Mouse (Mus musculus): ENCODE data around the gene Gm13212. TPM values are rescaled to one million over a fixed set of nuclear protein-coding genes. Genes with fewer than 3 reads are reported as not detected.
"Not testable (repeated sequence)": the region's sequence is repeated elsewhere in the genome, so short reads cannot be mapped to it uniquely, and the experiment has no call there.

Gene Gm13212
- polyA plus RNA-seq (2012) = 0.01 TPM in 1 of 2 replicates, not detected in the other

DNA sequence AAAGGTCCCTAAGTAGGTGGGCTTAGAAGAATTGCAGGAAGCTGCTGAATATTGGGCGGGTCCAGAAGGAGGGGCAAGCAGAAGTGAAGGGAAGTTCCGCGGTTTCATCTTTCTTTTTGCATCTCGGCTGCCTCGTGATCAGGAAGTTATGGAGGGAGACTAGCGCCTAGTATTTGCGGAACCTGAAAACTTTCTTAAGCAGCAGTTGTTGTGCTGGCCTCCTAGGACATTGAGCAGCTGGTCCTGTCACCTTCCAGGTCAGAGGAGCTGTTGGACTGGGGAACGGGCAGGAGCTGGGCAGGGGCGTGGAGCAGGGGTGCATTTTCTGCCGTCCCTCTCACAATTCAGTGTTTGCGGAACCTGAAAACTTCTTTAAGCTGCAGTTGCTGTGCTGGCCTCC, at the start of gene Gm13212:
TSS of gene Gm13212 (plus strand) at position 89 of the 400 bp plus-strand sequence.
- not testable (repeated sequence) for H3K27me3 ChIP-seq (ENCODE audit: control insufficient read depth); H3K36me3 ChIP-seq (ENCODE audit: control insufficient read depth); H3K9me3 ChIP-seq (ENCODE audit: control insufficient read depth, low read length); H3K4me1 ChIP-seq (ENCODE audit: control insufficient read depth)
- peak within 1 kb of the TSS; percentile 56 for H3K4me3 ChIP-seq (replicated peaks)

DNA sequence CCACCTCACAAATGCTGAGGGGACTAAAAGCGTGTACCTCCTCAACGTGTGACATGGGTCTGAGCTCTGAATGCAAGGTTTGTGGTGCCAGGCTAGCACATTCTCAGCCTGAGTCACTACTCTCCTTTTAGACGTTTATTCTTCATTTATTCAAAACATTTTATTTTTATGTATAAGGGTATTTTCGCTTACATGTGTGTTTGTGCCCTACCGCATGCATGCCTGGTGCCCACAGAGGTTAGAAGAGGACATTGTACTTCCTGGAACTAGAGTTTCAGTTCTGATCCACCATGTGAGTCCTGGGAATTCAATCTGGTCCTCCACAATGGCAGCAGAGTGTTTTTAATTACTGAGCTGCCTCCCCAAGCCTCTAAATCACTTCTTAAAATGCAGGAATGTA, 41.1 kb upstream of the Gm13212 start:
- H3K9me3 ChIP-seq (ENCODE audit: control insufficient read depth, low read length) = peaks cover 27% of the 10 kb centered on the region
- not testable (repeated sequence) for H3K4me3 ChIP-seq (replicated peaks); H3K36me3 ChIP-seq (ENCODE audit: control insufficient read depth); H3K27me3 ChIP-seq (ENCODE audit: control insufficient read depth); H3K4me1 ChIP-seq (ENCODE audit: control insufficient read depth)

DNA sequence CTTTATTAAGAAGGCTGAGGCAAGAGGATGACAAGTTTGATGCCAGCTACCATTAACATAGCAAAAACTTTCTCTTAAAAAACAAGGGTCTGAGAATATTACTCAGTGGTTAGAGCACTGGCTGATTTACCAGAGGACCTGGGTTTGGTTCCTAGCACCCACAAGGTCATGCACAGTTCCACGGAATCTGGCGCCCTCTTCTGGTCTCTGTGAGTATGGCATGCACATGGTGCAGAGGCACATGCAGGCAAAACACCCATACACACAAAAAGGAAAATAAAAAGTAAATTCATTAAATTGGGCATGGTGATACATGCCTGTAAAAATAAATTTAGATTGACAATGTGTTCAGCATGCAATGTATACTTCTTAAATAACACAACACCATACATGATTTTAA, 39.9 kb upstream of the Gm13212 start:
- H3K4me1 ChIP-seq (ENCODE audit: control insufficient read depth); H3K4me3 ChIP-seq (replicated peaks); H3K36me3 ChIP-seq (ENCODE audit: control insufficient read depth); H3K27me3 ChIP-seq (ENCODE audit: control insufficient read depth): not testable (repeated sequence)
- peaks cover 35% of the 10 kb centered on the region for H3K9me3 ChIP-seq (ENCODE audit: control insufficient read depth, low read length)

DNA sequence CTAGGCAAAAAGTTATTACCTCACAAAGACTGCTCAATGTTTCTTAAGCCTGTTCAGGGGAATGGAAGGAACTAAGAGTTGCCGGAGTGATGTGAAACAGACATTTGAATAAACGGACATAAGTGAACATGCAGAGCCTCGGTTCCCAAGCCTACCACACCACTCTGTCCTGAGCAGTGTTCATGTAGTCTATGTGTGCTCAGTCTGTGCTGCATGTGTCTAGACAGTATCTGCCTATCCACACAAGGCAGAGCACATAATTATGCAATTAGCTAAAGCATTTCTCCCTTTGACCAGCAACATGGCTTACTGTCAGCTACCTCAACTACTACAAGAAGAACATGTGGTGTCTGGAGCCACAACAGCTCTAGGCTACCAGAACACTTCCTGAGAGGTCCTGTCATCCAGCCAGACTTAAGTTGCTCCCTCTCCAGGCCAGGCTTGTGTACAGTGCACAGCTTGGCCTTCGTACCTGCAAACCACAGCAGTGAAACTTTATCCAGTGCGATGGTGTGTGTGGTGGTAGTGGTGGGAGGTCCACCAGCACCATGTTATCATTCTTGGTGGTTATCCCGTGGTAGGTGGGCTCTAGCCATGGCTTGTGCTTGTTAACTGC, 39.1 kb upstream of the Gm13212 start:
- not testable (repeated sequence) for H3K27me3 ChIP-seq (ENCODE audit: control insufficient read depth); H3K4me3 ChIP-seq (replicated peaks); H3K36me3 ChIP-seq (ENCODE audit: control insufficient read depth); H3K4me1 ChIP-seq (ENCODE audit: control insufficient read depth)
- H3K9me3 ChIP-seq (ENCODE audit: control insufficient read depth, low read length) = peaks cover 35% of the 10 kb centered on the region

DNA sequence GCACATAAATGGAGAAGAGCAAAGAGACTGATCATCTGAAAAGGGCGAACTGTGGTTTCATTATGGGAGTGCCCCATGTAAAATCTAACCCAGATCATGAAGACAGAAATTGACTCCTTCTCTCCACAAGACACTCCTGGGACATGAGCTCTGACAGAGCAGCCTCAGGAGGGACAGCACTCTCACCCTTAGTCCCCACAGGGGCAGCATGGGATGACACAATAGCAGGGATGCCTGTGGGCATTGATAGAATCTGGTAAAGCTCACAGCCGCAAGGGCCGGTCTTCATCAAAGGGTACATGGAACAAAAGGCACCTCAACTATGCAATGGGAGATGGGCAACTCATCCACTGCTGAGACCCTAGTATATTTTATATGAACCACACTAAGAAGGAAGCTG, 38.5 kb upstream of the Gm13212 start:
- H3K4me3 ChIP-seq (replicated peaks); H3K36me3 ChIP-seq (ENCODE audit: control insufficient read depth); H3K27me3 ChIP-seq (ENCODE audit: control insufficient read depth); H3K4me1 ChIP-seq (ENCODE audit: control insufficient read depth): not testable (repeated sequence)
- H3K9me3 ChIP-seq (ENCODE audit: control insufficient read depth, low read length) = peaks cover 38% of the 10 kb centered on the region

DNA sequence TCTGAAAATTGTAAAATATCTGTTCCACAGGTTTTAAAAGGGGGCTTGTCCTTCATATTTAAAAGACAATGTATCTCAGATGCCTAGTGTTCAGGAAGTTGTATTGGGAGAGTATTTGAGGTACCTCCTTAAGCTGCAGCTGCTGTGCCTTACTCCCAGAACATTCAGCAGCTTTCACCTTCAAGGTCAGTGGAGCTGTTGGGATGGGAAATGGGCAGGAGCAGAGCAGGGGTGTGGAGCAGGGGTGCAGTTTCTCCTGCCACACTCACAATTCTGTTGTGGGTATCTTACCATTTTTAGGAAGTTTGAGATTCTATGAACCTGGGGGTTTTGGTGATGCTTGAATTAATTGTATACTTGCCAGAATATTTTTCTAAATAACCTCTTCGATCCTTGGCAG, 28.3 kb upstream of the Gm13212 start:
- no peaks in the 10 kb centered on the region for H3K36me3 ChIP-seq (ENCODE audit: control insufficient read depth)
- H3K9me3 ChIP-seq (ENCODE audit: control insufficient read depth, low read length) = peaks cover 43% of the 10 kb centered on the region
- no peaks in the 10 kb centered on the region for H3K27me3 ChIP-seq (ENCODE audit: control insufficient read depth)
- H3K4me1 ChIP-seq (ENCODE audit: control insufficient read depth) = no peaks in the 10 kb centered on the region
- TF ChIP-seq TAL1 (IDR thresholded peaks at IDR 0.05; ENCODE audit: low read length) (no peak), GATA1 (IDR thresholded peaks at IDR 0.05; ENCODE audit: low read length) (no peak)
- no peak overlapping the region for H3K4me3 ChIP-seq (replicated peaks)

DNA sequence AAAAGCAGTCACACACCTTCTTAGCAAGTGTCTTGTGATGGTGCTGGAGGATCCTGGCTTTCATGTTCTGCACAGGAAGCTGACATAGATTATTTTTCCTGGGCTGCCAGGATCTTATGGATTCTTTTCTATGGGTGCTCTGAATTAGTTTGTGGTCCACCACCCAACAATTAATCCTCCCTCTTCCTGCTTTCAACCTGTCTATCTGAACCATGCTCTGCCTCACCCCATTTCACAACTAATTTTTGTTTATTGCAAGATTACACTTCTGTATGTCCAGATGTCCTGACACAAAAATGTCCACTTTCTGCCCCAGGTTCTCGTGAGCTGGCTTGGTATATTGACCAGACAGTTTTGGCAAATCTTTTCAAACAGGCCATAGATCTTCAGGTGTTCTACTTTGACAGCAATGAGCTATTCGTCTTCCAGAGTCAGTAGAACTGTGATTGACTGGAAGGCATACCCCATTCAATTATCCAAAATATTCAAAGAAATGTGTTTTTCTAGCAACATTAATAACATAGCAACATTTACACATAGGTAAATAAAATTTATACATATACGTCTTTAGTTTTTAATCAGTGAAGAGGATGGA, 25.4 kb upstream of the Gm13212 start:
- TF ChIP-seq GATA1 (IDR thresholded peaks at IDR 0.05; ENCODE audit: low read length) = no peak
- TF ChIP-seq TAL1 (IDR thresholded peaks at IDR 0.05; ENCODE audit: low read length) = no peak
- peaks cover 29% of the 10 kb centered on the region for H3K9me3 ChIP-seq (ENCODE audit: control insufficient read depth, low read length)
- H3K4me3 ChIP-seq (replicated peaks) = no peak overlapping the region
- H3K4me1 ChIP-seq (ENCODE audit: control insufficient read depth) = no peaks in the 10 kb centered on the region
- H3K36me3 ChIP-seq (ENCODE audit: control insufficient read depth) = no peaks in the 10 kb centered on the region
- H3K27me3 ChIP-seq (ENCODE audit: control insufficient read depth) = no peaks in the 10 kb centered on the region

DNA sequence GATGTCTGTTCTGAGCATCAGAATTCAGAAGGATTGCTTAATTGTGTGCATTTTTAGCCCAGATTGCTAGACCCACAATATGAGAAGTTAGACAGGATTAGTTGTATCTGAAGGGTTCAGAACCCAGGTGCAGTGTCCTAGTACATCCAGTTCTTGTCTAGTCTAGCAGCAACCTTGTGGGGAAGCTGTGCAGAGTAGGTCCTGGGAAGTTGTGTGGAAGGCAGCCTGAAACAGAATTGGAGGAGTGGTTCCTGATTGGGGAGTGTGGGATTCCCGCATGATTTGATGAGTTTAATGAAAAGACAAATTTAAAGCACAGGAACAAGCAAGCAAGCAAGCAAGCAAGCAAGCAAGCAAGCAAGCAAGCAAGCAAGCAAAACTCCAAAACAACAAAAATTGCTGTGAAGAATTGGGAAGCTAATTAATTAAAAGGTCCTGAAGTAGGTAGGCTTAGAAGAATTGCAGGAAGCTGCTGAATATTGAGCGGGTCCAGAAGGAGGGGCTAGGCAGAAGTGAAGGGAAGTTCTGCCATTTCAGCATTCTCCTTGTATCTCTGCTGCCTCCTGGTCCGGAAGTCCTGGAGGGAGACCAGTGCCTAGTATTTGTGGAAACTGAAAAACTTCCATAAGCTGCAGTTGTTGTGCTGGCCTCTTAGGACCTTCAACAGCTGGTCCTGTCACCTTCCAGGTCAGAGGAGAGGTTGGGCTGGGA, 20.7 kb upstream of the Gm13212 start:
- Histone ChIP-seq H3K27me3 (ENCODE audit: control insufficient read depth) (no peaks in the 10 kb centered on the region), H3K36me3 (ENCODE audit: control insufficient read depth) (no peaks in the 10 kb centered on the region), H3K9me3 (ENCODE audit: control insufficient read depth, low read length) (peaks cover 25% of the 10 kb centered on the region), H3K4me1 (ENCODE audit: control insufficient read depth) (no peaks in the 10 kb centered on the region), H3K4me3 (replicated peaks) (no peak overlapping the region)
- no peak for TF ChIP-seq TAL1 (IDR thresholded peaks at IDR 0.05; ENCODE audit: low read length)
- TF ChIP-seq GATA1 (IDR thresholded peaks at IDR 0.05; ENCODE audit: low read length) = no peak

DNA sequence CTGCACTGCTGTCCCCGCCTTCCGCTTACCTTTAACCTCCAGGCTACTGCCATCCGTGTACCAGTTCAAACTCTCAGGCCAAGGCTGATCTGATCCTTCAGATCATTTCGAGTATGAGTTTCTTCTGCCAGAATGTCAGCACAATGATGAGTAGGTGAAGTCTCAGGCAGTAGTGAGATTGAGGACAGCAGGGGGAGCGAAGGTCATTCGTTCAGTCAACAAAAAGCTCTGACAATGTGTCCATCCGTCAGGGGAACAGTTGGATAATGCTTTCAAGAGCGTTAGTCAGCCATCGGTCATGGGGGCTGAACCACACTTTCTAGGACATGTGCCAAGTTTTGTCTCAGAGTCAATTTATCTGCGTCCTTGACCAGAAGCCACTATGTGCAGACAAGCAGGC, 14.5 kb upstream of the Gm13212 start:
- H3K4me3 ChIP-seq (replicated peaks); H3K27me3 ChIP-seq (ENCODE audit: control insufficient read depth); H3K4me1 ChIP-seq (ENCODE audit: control insufficient read depth); H3K36me3 ChIP-seq (ENCODE audit: control insufficient read depth): not testable (repeated sequence)
- H3K9me3 ChIP-seq (ENCODE audit: control insufficient read depth, low read length) = peaks cover 19% of the 10 kb centered on the region

DNA sequence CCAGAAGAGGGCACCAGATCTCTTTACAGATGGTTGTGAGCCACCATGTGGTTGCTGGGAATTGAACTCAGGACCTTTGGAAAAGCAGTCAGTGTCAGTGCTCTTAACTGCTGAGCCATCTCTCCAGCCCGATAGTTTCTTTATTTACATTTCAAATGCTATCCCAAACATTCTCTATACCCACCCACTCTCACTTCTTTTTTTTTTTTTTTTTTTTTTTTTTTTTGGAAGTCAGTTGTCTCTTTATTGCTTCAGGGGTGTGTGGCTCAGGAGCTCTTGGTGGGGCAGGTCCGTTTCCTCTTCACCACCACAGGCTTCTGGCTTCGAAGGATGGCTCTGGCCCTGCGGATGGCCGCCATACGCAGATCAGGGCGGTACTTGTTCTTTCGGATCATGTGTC, 8.3 kb upstream of the Gm13212 start:
- not testable (repeated sequence) for H3K4me3 ChIP-seq (replicated peaks); H3K4me1 ChIP-seq (ENCODE audit: control insufficient read depth); H3K27me3 ChIP-seq (ENCODE audit: control insufficient read depth); H3K36me3 ChIP-seq (ENCODE audit: control insufficient read depth)
- peaks cover 27% of the 10 kb centered on the region for H3K9me3 ChIP-seq (ENCODE audit: control insufficient read depth, low read length)

DNA sequence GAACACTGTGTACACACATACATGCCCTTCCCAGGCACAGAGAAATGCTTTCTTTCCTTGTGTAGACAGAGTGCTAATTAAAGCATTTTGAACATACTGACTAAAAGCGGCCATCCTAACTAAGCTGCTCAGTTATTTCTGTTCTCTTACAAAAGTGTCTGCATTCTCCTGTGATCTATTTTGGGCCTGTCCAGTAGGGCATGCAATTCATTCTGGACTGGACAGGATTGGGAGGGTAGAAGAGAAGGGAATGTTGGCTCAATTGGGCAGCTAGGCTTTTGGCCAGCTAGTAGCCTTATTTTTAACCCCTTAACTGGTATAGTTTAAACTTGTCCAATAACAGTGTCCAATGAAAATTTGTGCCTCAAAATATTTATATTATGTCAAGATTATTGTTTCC, 4.6 kb upstream of the Gm13212 start:
- H3K4me1 ChIP-seq (ENCODE audit: control insufficient read depth); H3K36me3 ChIP-seq (ENCODE audit: control insufficient read depth); H3K4me3 ChIP-seq (replicated peaks); H3K27me3 ChIP-seq (ENCODE audit: control insufficient read depth): not testable (repeated sequence)
- peaks cover 16% of the 10 kb centered on the region for H3K9me3 ChIP-seq (ENCODE audit: control insufficient read depth, low read length)

DNA sequence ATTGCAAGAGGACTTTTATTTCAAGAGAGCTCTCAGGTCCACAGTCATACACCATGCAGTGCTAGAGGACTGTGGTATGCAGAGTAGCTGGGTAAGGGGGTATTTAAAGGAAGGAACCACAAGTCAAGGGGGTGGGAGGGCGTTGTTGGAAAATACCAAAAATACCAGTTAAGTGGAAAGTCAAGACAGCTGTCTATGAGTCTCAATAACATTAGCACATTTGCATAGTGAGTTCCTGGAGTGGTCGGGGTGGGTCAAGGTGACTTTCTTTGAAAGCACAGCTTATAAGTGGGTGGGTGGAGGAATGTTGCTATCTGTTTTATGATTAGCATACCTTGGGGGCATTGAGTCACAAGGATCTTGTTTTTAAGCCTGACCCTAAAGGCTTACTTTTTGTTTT, 1.1 kb downstream of the Gm13212 start:
- not testable (repeated sequence) for H3K4me1 ChIP-seq (ENCODE audit: control insufficient read depth); H3K36me3 ChIP-seq (ENCODE audit: control insufficient read depth); H3K4me3 ChIP-seq (replicated peaks); H3K27me3 ChIP-seq (ENCODE audit: control insufficient read depth); H3K9me3 ChIP-seq (ENCODE audit: control insufficient read depth, low read length)

DNA sequence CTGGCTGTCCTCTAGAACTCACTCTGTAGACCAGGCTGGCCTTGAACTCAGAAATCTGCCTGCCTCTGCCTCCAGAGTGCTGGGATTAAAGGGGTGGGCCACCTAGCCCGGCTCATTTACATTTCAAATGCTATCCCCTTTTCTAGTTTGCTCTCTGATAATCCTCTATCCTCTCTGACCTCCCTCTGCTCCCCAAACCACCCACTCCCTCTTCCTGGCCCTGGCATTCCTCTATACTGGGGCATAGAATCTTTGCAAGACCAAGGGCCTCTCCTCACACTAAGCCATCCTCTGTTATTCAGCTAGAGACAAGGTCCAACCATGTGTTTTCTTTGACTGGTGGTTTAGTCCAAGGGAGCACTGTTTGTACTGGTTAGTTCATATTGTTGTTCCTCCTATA, 9.2 kb downstream of the Gm13212 start:
- H3K4me1 ChIP-seq (ENCODE audit: control insufficient read depth); H3K9me3 ChIP-seq (ENCODE audit: control insufficient read depth, low read length): not testable (repeated sequence)

DNA sequence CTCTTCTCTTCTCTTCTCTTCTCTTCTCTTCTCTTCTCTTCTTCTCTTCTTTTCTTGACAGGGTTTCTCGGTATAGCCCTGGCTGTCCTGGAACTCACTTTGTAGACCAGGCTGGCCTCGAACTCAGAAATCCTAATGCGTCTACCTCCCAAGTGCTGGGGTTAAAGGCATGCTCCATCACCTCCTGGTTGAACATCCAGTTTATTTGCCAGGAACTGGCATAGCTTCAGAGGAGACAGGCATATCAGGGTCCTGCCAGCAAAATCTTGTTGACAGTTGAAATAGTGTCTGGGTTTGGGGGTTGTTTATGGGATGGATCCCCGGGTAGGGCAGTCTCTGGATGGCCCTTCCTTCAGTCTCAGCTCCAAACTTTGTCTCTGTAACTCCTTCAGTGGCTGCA, 9.8 kb downstream of the Gm13212 start:
- not testable (repeated sequence) for H3K27me3 ChIP-seq (ENCODE audit: control insufficient read depth); H3K9me3 ChIP-seq (ENCODE audit: control insufficient read depth, low read length); H3K4me3 ChIP-seq (replicated peaks); H3K4me1 ChIP-seq (ENCODE audit: control insufficient read depth); H3K36me3 ChIP-seq (ENCODE audit: control insufficient read depth)

More for the DNA sequence above, 9.2 kb downstream of the Gm13212 start:
- H3K36me3 ChIP-seq (ENCODE audit: control insufficient read depth); H3K4me3 ChIP-seq (replicated peaks); H3K27me3 ChIP-seq (ENCODE audit: control insufficient read depth): not testable (repeated sequence)
